Mouse (Mus musculus) neural tube, postnatal 0 days (tissue): ENCODE data around the gene Fbln2. TPM values are rescaled to one million over a fixed set of nuclear protein-coding genes. Genes with fewer than 3 reads are reported as not detected.

Source experiments
- polyA plus RNA-seq: library from polyadenylated mRNA; unstranded; fragments of >200 nt; fragmentation: Nextera tagmentation; extraction: Ambion mirVana; gene quantifications from 2 replicates; pipeline ENCODE4 v1.2.1, GENCODE M21; 2015

Gene Fbln2
- 33.8 and 36.8 TPM in 2 replicates for polyA plus RNA-seq

DNA sequence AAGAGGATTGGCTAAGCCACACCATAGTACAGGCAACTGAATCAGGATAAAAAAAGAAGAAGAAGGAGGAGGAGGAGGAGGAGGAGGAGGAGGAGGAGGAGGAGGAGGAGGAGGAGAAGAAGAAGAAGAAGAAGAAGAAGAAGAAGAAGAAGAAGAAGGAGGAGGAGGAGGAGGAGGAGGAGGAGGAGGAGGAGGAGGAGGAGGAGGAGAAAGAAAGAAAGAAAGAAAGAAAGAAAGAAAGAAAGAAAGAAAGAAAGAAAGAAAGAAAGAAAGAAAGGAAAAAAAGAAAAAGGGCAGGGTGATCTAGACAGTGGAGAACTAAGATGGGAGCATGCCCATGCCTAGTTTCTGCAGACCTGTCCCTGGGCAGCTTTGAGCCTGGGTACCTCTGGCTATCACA is at the start of gene Fbln2:
Fbln2 (plus strand) TSS at position 301 of the 400 bp plus-strand sequence.

Other genes with a start within 250 kb of the Fbln2 start
- gene Iqsec1, start 223.8 kb upstream of the Fbln2 start, polyA plus RNA-seq: 33.0 and 35.1 TPM in 2 replicates
- 9.5 and 12.9 TPM in 2 replicates for gene Nup210, start 95.6 kb upstream of the Fbln2 start, polyA plus RNA-seq
- 57.0 and 67.1 TPM in 2 replicates for gene Hdac11, start 55.8 kb upstream of the Fbln2 start, polyA plus RNA-seq
- gene Wnt7a, start 198.9 kb downstream of the Fbln2 start, polyA plus RNA-seq: 9.8 and 11.4 TPM in 2 replicates